Mouse (Mus musculus) gastrocnemius, postnatal 4 days (tissue): ENCODE measurements around the gene Pkn1. TPM values are rescaled to one million over a fixed set of nuclear protein-coding genes. Genes with fewer than 3 reads are reported as not detected.

Source experiments
- microRNA-seq: library from miRNA; unstranded; fragments of <30 nt; microRNA quantifications from one replicate; pipeline ENCODE4 v1.2.0, GENCODE M21; 2021
- total RNA-seq, 2 experiments: library from RNA; stranded (reverse); gene quantifications; 2 replicates each; pipeline ENCODE4 v1.2.3; 2021

The Pkn1 gene
- total RNA-seq, 2 experiments from 2014 or later, result 56.6 to 60.0 TPM

Small RNA genes lying within 50 kb of the gene (microRNA-seq; reads per million reads assigned to microRNA genes)
- gene Mir1668, result 0.85 reads per million

Other genes starting within 250 kb of the Pkn1 start
- gene Scoc, start 240.8 kb downstream of the Pkn1 start, total RNA-seq, result 10 to 100 TPM; 40.3 to 49.4 TPM
- gene Olfr370, start 163.4 kb downstream of the Pkn1 start, total RNA-seq, result not detected
- gene Ndufb7, start 132.5 kb downstream of the Pkn1 start, total RNA-seq, result 100 to 1,000 TPM; 366 to 378 TPM
- gene Tecr, start 91.2 kb downstream of the Pkn1 start, total RNA-seq, result 100 to 1,000 TPM; 276 to 303 TPM
- 10 to 100 TPM; 17.7 to 20.6 TPM for gene Dnajb1, start 91.0 kb downstream of the Pkn1 start, total RNA-seq
- gene Gipc1, start 46.5 kb downstream of the Pkn1 start, total RNA-seq, result 10 to 100 TPM; 42.5 to 51.7 TPM
- gene Ptger1, start 32.5 kb downstream of the Pkn1 start, total RNA-seq, result under 1 TPM; 0.49 to 0.98 TPM
- 10 to 100 TPM; 26.1 to 27.5 TPM for gene Ddx39, start 16.0 kb upstream of the Pkn1 start, total RNA-seq
- 10 to 100 TPM; 82.7 to 83.4 TPM for gene Adgre5, start 42.1 kb upstream of the Pkn1 start, total RNA-seq
- gene Adgrl1, start 200.9 kb upstream of the Pkn1 start, total RNA-seq, result 10 to 100 TPM; 33.6 to 37.6 TPM